Mouse (Mus musculus): ENCODE data around the gene Krtap1-5. TPM values are rescaled to one million over a fixed set of nuclear protein-coding genes. Genes with fewer than 3 reads are reported as not detected.

Krtap1-5 gene
- polyA plus RNA-seq, 1 experiment: not detected

- peaks cover 7% of the 10 kb centered on the region; the same call in 1 of the 2 replicates for H3K4me1 ChIP-seq (ENCODE audit: control insufficient read depth, insufficient read depth, low read length)
- no peak overlapping the region for H3K4me3 ChIP-seq (ENCODE audit: insufficient read depth, low read length)
- no peak overlapping the region for H3K27ac ChIP-seq (ENCODE audit: insufficient read depth, low read length)
- no peak for TF ChIP-seq POLR2A (IDR thresholded peaks at IDR 0.05; ENCODE audit: low read depth, low read length)
- TF ChIP-seq CTCF (IDR thresholded peaks at IDR 0.05; ENCODE audit: borderline replicate concordance, insufficient read depth, low read length): no peak
Measured at GRCm38 (mm10) chr11:99556195-99556594, 24.6 kb downstream of the Krtap1-5 start.

GRCm38 (mm10) chr11:99550765-99551164 lies 30.1 kb downstream of the Krtap1-5 start, which contains the start of gene Krtap3-3:
Gene Krtap3-3 (minus strand): TSS chr11:99550865.
- TF ChIP-seq POLR2A (IDR thresholded peaks at IDR 0.05; ENCODE audit: low read depth, low read length): no peak
- TF ChIP-seq CTCF (IDR thresholded peaks at IDR 0.05; ENCODE audit: borderline replicate concordance, insufficient read depth, low read length): no peak
- no peak within 1 kb of the TSS for H3K27ac ChIP-seq (ENCODE audit: insufficient read depth, low read length)
- H3K4me3 ChIP-seq (ENCODE audit: insufficient read depth, low read length): no peak within 1 kb of the TSS
- H3K4me1 ChIP-seq (ENCODE audit: control insufficient read depth, insufficient read depth, low read length): 0 out of 2 replicates have a peak, but pooled peaks cover 2% of the 10 kb centered on the region

- no peak overlapping the region for H3K4me3 ChIP-seq (ENCODE audit: insufficient read depth, low read length)
- TF ChIP-seq CTCF (IDR thresholded peaks at IDR 0.05; ENCODE audit: borderline replicate concordance, insufficient read depth, low read length): no peak
- TF ChIP-seq POLR2A (IDR thresholded peaks at IDR 0.05; ENCODE audit: low read depth, low read length): no peak
Measured at GRCm38 (mm10) chr11:99547892-99548291, 32.9 kb downstream of the Krtap1-5 start.

GRCm38 (mm10) chr11:99539721-99540120 lies 41.1 kb downstream of the Krtap1-5 start:
- H3K4me1 ChIP-seq (ENCODE audit: control insufficient read depth, insufficient read depth, low read length): no peaks in the 10 kb centered on the region
- no peak overlapping the region for H3K27ac ChIP-seq (ENCODE audit: insufficient read depth, low read length)
- TF ChIP-seq POLR2A (IDR thresholded peaks at IDR 0.05; ENCODE audit: low read depth, low read length): no peak
- no peak overlapping the region for H3K4me3 ChIP-seq (ENCODE audit: insufficient read depth, low read length)

More at GRCm38 (mm10) chr11:99547892-99548291, 32.9 kb downstream of the Krtap1-5 start:
- H3K4me1 ChIP-seq (ENCODE audit: control insufficient read depth, insufficient read depth, low read length): no peaks in the 10 kb centered on the region
- H3K27ac ChIP-seq (ENCODE audit: insufficient read depth, low read length): no peak overlapping the region

Other genes with a start within 250 kb of the Krtap1-5 start
- not detected in 2 replicates for gene Krt26, start 243.1 kb downstream of the Krtap1-5 start, polyA plus RNA-seq (2011; ENCODE audit: insufficient read length, low read depth, missing spikeins)
- not detected in 2 replicates for gene Krt27, start 229.9 kb downstream of the Krtap1-5 start, polyA plus RNA-seq (2011; ENCODE audit: insufficient read length, low read depth, missing spikeins)
- gene Krt28, start 206.1 kb downstream of the Krtap1-5 start, polyA plus RNA-seq (2011; ENCODE audit: insufficient read length, low read depth, missing spikeins): not detected in 2 replicates
- 4.0 and 4.5 TPM in 2 replicates for gene Krt10, start 191.7 kb downstream of the Krtap1-5 start, polyA plus RNA-seq (2011; ENCODE audit: insufficient read length, low read depth, missing spikeins)
- gene Krt12, start 158.8 kb downstream of the Krtap1-5 start, polyA plus RNA-seq (2011; ENCODE audit: insufficient read length, low read depth, missing spikeins): not detected in 2 replicates
- 1.7 and 3.9 TPM in 2 replicates for gene Krt20, start 142.9 kb downstream of the Krtap1-5 start, polyA plus RNA-seq (2011; ENCODE audit: insufficient read length, low read depth, missing spikeins)
- not detected in 2 replicates for gene Krt23, start 87.9 kb downstream of the Krtap1-5 start, polyA plus RNA-seq (2011; ENCODE audit: insufficient read length, low read depth, missing spikeins)
- not detected in 2 replicates for gene Krt39, start 59.7 kb downstream of the Krtap1-5 start, polyA plus RNA-seq (2011; ENCODE audit: insufficient read length, low read depth, missing spikeins)
- not detected in 2 replicates for gene Krt40, start 37.9 kb downstream of the Krtap1-5 start, polyA plus RNA-seq (2011; ENCODE audit: insufficient read length, low read depth, missing spikeins)
- not detected in 2 replicates for gene Krtap3-3, start 30.2 kb downstream of the Krtap1-5 start, polyA plus RNA-seq (2011; ENCODE audit: insufficient read length, low read depth, missing spikeins)
- gene Krtap3-2, start 24.2 kb downstream of the Krtap1-5 start, polyA plus RNA-seq (2011; ENCODE audit: insufficient read length, low read depth, missing spikeins): not detected in 2 replicates
- not detected in 2 replicates for gene Gm11939, start 21.6 kb downstream of the Krtap1-5 start, polyA plus RNA-seq (2011; ENCODE audit: insufficient read length, low read depth, missing spikeins)
- not detected in 2 replicates for gene Krtap3-1, start 14.4 kb downstream of the Krtap1-5 start, polyA plus RNA-seq (2011; ENCODE audit: insufficient read length, low read depth, missing spikeins)
- not detected in 2 replicates for gene Krtap1-4, start 2.6 kb upstream of the Krtap1-5 start, polyA plus RNA-seq (2011; ENCODE audit: insufficient read length, low read depth, missing spikeins)
- gene Krtap1-3, start 10.3 kb upstream of the Krtap1-5 start, polyA plus RNA-seq (2011; ENCODE audit: insufficient read length, low read depth, missing spikeins): not detected in 2 replicates
- not detected in 2 replicates for gene Krtap9-3, start 17.1 kb upstream of the Krtap1-5 start, polyA plus RNA-seq (2011; ENCODE audit: insufficient read length, low read depth, missing spikeins)
- not detected in 2 replicates for gene Gm11938, start 22.3 kb upstream of the Krtap1-5 start, polyA plus RNA-seq (2011; ENCODE audit: insufficient read length, low read depth, missing spikeins)
- gene Gm11937, start 29.2 kb upstream of the Krtap1-5 start, polyA plus RNA-seq (2011; ENCODE audit: insufficient read length, low read depth, missing spikeins): not detected in 2 replicates
- not detected in 2 replicates for gene Krtap2-4, start 33.8 kb upstream of the Krtap1-5 start, polyA plus RNA-seq (2011; ENCODE audit: insufficient read length, low read depth, missing spikeins)
- not detected in 2 replicates for gene Gm11562, start 39.4 kb upstream of the Krtap1-5 start, polyA plus RNA-seq (2011; ENCODE audit: insufficient read length, low read depth, missing spikeins)
- gene Krtap4-1, start 47.2 kb upstream of the Krtap1-5 start, polyA plus RNA-seq (2011; ENCODE audit: insufficient read length, low read depth, missing spikeins): not detected in 2 replicates
- gene Krtap4-2, start 54.1 kb upstream of the Krtap1-5 start, polyA plus RNA-seq (2011; ENCODE audit: insufficient read length, low read depth, missing spikeins): not detected in 2 replicates
- gene Krtap4-7, start 63.1 kb upstream of the Krtap1-5 start, polyA plus RNA-seq (2011; ENCODE audit: insufficient read length, low read depth, missing spikeins): not detected in 2 replicates
- gene Gm11555, start 69.2 kb upstream of the Krtap1-5 start, polyA plus RNA-seq (2011; ENCODE audit: insufficient read length, low read depth, missing spikeins): not detected in 2 replicates
- not detected in 2 replicates for gene Gm11563, start 77.9 kb upstream of the Krtap1-5 start, polyA plus RNA-seq (2011; ENCODE audit: insufficient read length, low read depth, missing spikeins)
- not detected in 2 replicates for gene Krtap4-6, start 84.9 kb upstream of the Krtap1-5 start, polyA plus RNA-seq (2011; ENCODE audit: insufficient read length, low read depth, missing spikeins)
- gene Gm14190, start 109.7 kb upstream of the Krtap1-5 start, polyA plus RNA-seq (2011; ENCODE audit: insufficient read length, low read depth, missing spikeins): not detected in 2 replicates
- not detected in 2 replicates for gene Gm14180, start 153.3 kb upstream of the Krtap1-5 start, polyA plus RNA-seq (2011; ENCODE audit: insufficient read length, low read depth, missing spikeins)
- not detected in 2 replicates for gene Gm11595, start 191.9 kb upstream of the Krtap1-5 start, polyA plus RNA-seq (2011; ENCODE audit: insufficient read length, low read depth, missing spikeins)
- not detected in 2 replicates for gene Krtap4-8, start 199.7 kb upstream of the Krtap1-5 start, polyA plus RNA-seq (2011; ENCODE audit: insufficient read length, low read depth, missing spikeins)
- not detected in 2 replicates for gene Krtap4-9, start 204.2 kb upstream of the Krtap1-5 start, polyA plus RNA-seq (2011; ENCODE audit: insufficient read length, low read depth, missing spikeins)
- not detected in 2 replicates for gene Gm11596, start 212.5 kb upstream of the Krtap1-5 start, polyA plus RNA-seq (2011; ENCODE audit: insufficient read length, low read depth, missing spikeins)
- not detected in 2 replicates for gene Gm11569, start 217.9 kb upstream of the Krtap1-5 start, polyA plus RNA-seq (2011; ENCODE audit: insufficient read length, low read depth, missing spikeins)
- gene Gm11554, start 223.4 kb upstream of the Krtap1-5 start, polyA plus RNA-seq (2011; ENCODE audit: insufficient read length, low read depth, missing spikeins): not detected in 2 replicates
- not detected in 2 replicates for gene Krtap4-13, start 228.9 kb upstream of the Krtap1-5 start, polyA plus RNA-seq (2011; ENCODE audit: insufficient read length, low read depth, missing spikeins)
- gene Gm11564, start 234.7 kb upstream of the Krtap1-5 start, polyA plus RNA-seq (2011; ENCODE audit: insufficient read length, low read depth, missing spikeins): not detected in 2 replicates